Mouse (Mus musculus) urinary bladder, postnatal 25 days (tissue): ENCODE data around the gene Gm45713.
"Not testable (repeated sequence)": the region's sequence is repeated elsewhere in the genome, so short reads cannot be mapped to it uniquely, and the experiment has no call there.

Source experiments
- DNase-seq: peaks from one replicate; pipeline ENCODE4 v3.0.0; 2022; ENCODE audit warnings: low spot score

Gene Gm45713

GRCm38 (mm10) chr7:45135993-45136567, at the start of gene Gm45713, which contains the start of gene Flt3l:
Gm45713 (minus strand) TSS chr7:45136231.
Flt3l (minus strand) TSS chr7:45136432.
- peak; percentile 92 for DNase-seq

DNA sequence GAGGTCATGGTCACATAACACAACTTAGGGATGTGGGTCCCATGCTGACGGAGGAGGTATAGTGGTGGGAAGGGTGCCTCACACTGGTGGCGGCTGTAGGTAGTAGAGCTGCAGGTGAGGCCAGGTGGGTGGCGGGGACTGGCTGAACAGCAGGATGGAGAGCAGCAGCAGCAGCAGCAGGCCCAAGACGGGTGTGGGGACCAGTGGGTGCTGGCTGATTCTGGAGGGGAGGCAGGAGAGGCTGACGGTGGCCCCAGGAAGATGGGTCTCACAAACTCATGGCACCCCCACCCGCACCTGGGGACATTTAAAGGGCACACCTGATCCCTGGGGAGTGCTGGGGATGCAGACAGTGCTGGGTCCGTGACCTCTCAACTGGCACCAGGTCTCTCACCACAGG, 47.6 kb upstream of the Gm45713 start:
- DNase-seq: no peak

DNA sequence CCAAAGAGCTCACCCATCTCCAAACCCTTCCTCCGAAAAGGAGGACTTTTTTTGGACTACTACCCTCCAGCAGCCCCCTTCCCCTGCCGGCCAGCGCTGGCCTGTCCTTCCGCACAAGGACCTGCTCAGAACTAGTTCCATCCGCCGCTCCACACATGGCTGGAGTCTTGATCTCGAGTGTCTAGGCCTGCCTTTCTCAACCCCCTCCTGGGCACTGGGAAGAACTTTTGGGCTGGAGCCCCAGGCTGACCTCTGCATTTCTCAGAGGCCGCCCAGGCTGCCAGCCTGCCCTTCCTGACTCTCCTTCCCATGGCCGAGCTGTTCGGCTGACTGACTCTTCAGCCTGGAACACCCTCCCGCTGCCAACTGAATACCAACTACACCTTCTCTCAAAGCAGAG, 46.6 kb upstream of the Gm45713 start:
- DNase-seq: no peak

GRCm38 (mm10) chr7:45182199-45182601, 46.2 kb upstream of the Gm45713 start:
- peak; percentile 72 for DNase-seq

DNA sequence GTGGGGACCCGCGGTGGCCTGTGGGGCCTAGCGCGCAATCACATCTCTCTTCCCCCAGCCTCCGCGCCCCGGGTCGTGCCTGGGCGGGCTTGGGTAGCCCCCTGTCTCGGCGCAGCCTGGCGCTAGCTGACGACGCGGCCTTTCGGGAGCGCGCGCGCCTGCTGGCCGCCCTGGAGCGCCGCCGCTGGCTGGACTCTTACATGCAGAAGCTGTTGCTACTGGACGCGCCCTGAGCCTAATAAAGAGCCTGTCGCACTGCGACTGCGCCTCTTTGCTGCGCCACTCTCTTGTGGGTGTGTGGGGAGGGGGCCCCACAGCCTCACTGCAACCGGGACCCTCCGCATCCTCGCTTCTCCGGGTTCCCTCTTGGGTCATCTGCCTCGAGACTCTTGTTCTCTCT, 45.5 kb upstream of the Gm45713 start:
- no peak for DNase-seq

DNA sequence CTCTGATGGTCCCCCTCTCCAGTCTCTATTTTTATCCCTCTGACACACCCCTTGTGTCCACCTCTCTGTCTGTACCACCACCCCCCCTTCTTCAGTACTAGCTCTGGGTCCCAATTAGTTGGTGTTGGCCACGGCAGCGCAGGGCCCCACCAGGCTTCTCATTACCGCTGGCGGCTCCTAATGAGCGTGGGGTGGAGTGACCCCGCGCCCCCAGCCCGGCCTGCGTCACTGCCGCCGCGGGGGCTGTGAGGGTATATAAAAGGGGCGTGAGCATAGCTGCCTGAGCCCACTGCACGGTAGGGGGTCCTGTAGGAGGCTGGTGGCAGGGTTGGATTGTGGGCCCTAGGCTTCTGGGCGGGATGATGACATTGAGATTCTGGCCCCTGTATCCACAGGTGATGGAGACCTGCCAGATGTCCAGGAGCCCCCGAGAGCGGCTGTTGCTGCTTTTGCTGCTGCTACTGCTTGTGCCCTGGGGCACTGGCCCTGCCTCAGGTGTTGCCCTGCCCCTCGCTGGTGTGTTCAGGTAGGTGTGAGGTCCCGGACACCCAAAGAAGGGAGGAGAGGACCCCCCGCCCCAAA, 45.0 kb upstream of the Gm45713 start, which contains the start of gene Pth2:
TSS of gene Pth2 (plus strand) at position 100 of the 582 bp plus-strand sequence.
- DNase-seq: no peak

DNA sequence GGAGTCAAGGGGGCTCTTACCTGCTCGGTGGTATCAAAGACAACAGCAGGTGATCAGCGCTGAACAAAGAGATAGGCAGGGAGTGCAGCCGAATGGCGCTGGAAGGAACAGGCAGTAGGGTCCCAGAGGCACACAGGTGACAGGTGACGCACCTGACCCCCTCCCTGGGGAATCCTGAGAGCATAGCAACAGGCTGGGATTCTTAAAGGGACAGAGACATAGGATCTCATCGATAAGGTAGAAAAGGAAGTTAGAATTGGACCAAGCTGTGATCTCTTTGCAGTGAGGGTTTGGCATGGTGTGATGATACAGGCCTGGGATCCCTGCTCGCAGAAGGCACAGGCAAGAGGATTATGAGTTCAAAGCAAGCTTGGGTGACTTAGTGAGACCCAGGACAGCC, 43.4 kb upstream of the Gm45713 start, which contains the start of gene Gfy:
TSS of gene Gfy (minus strand) at position 101 of the 400 bp plus-strand sequence.
- DNase-seq: no peak

DNA sequence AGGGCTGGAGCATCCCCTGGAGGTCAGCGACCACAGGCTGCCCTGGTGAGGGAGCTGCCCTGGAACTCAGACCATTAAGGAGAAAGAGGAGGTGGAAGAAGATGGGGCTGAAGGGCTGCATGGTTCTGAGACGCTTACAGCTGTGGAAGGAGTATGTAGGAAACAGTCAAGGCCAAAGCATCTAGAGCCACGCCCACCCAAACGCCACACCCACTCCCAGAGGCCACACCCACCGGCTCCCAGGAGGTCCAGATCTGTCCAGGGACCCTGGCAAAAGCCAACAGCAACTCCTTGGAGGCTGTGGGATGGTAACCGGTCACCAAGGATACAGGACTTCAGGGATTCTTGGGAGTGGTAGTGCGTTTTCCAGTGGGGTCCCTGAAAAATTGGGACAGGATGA, 42.5 kb upstream of the Gm45713 start:
- DNase-seq: no peak

DNA sequence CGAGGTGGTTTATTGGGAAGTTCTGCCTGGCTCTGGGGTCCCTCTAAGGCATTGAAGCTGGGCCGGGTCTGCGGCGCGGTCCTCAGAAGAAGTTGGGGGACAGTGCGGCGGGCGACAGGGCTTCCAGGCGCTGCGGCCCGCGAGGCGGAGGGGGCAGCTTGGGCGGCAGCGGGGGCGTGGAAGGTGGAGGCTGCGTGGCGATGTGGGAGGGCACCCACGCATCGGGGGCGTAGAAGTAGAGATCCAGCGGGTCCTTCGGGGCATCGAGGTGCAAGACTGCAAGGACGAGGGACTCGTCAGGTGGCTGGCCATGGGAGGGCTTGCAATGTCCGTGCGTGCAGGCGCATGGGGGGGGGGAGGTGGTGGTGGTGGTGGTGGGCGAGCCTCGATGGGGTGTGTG, 40.3 kb upstream of the Gm45713 start:
- DNase-seq: no peak

GRCm38 (mm10) chr7:45175929-45176328, 39.9 kb upstream of the Gm45713 start:
- DNase-seq: no peak

- DNase-seq: no peak
Observed at GRCm38 (mm10) chr7:45175398-45175797, 39.4 kb upstream of the Gm45713 start.

- DNase-seq: no peak
Observed at GRCm38 (mm10) chr7:45174567-45175280, 38.7 kb upstream of the Gm45713 start.

GRCm38 (mm10) chr7:45173772-45174171, 37.7 kb upstream of the Gm45713 start:
- DNase-seq: not testable (repeated sequence)

DNA sequence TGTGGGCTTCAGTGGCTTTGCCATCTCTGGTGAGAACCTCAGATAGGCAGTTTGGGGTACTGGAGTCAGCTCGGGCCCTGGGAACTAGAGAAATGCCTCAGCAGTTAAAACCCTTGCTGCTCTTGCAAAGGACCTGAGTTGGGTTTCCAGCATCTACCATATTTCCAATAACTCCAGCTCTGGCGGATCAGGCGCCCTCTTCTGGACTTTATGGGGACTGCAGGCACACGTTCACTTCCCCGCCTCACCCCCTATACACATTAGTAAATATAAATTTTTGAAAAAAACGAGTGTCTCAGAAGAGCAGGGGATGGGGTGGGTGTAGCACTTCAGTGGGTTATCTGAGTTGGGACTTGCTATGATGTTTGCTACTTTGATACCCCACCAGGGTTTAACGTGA, 36.9 kb upstream of the Gm45713 start:
- no peak for DNase-seq

- no peak for DNase-seq
Observed at GRCm38 (mm10) chr7:45169495-45169894, 33.5 kb upstream of the Gm45713 start.

- DNase-seq: no peak
Observed at GRCm38 (mm10) chr7:45168656-45169055, 32.6 kb upstream of the Gm45713 start.

GRCm38 (mm10) chr7:45167761-45168445, 31.9 kb upstream of the Gm45713 start:
- no peak for DNase-seq

GRCm38 (mm10) chr7:45166950-45167401, 30.9 kb upstream of the Gm45713 start:
- no peak for DNase-seq

DNA sequence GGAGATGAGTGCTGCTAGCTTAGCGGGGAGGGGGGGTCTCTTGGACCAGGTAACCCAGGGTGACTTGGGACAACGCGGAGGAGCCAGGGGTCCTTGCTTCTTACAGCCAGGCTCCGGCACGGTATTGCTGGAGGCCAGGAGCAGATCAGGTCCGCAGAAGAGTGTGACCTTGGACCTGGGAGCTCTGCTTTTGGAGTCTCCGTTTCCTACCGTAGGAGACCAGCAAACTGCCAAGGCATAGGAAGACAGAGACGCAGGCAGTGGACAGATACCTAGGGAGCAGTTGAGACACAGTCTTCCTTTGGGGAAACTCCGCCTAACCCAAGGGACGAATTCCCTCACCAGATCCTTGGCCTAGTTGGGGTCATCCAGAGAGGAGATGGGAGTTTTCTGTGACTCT, 29.7 kb upstream of the Gm45713 start:
- DNase-seq: no peak

- no peak for DNase-seq
Observed at GRCm38 (mm10) chr7:45164833-45165232, 28.8 kb upstream of the Gm45713 start.

DNA sequence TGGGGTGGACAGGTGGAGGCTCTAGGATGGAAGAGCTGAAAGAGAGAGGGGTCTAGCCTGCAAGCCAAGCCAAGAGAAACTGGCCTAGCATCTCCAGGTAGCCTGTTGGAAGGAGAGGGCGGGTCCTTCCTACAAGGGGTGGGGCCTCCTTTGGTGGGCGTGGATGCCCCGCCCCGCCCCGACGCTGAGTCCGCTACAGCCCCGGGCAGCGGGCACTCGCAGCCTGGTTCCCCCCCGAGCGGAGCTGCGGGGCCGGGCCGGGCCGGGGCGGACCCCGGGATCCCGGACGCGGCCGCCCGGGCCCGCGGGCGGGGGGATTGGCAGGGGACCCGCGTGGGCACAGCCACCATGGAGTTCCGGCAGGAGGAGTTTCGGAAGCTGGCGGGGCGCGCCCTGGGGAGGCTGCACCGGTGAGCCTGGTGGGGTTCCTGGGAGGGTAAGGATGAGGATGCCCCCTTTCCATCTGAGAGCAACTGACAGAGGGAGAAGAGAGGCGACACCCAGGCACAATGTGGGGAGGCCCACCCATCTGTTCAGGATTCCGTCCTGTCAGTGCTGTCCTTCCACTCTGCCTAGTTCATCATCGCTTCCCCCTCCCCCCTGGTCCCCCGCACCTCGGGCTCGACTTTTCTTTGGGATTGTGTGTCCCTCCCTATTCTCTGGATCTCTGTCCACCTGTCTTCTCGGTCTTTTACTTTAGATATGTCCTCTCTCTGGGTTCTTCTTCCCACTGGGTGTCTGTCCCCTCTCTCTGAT, 27.9 kb upstream of the Gm45713 start, which contains the start of gene Slc17a7:
TSS of gene Slc17a7 (plus strand) at position 215 of the 756 bp plus-strand sequence.
- no peak for DNase-seq
